ENCODE assay signal across 8 mouse cellular contexts in genomic region chr4:32057102-32057501, GRCm38 (mm10).
DNase-seq lines count a peak whose midpoint lies in the region; ATAC-seq lines count a peak whose summit lies in the region.

No protein-coding gene starts in this region.

- H3K4me3 ChIP-seq in limb, embryonic 11.5 days (ENCODE audit: low read depth, low read length) = no peak overlapping the region
- no peak overlapping the region for H3K4me3 ChIP-seq in limb, embryonic 10.5 days
- H3K4me3 ChIP-seq in kidney, embryonic 16.5 days (ENCODE audit: low read length) = no peak overlapping the region
- H3K4me3 ChIP-seq in heart, embryonic 10.5 days = no peak overlapping the region

- no peak overlapping the region for H3K9ac ChIP-seq in limb, embryonic 11.5 days (ENCODE audit: low read length)
- H3K9ac ChIP-seq in kidney, embryonic 16.5 days (replicated peaks; ENCODE audit: low read length) = no peak overlapping the region

- 58% methylated on average over 5 of the region's 5 CpGs for WGBS in limb, embryonic 11.5 days
- 54% methylated on average over 5 of the region's 5 CpGs for WGBS in limb, embryonic 10.5 days
- WGBS in kidney, embryonic 16.5 days = 52% methylated on average over 5 of the region's 5 CpGs
- WGBS in heart, embryonic 10.5 days = 47% methylated on average over 5 of the region's 5 CpGs

- peak; percentile 43 for DNase-seq in limb, embryonic 11.5 days (ENCODE audit: low spot score)
- no peak for DNase-seq in limb, embryonic 10.5 days (ENCODE audit: low spot score)
- DNase-seq in adipocyte (ENCODE audit: low spot score) = peak; percentile 44
- peak; percentile 83 for DNase-seq in naive thymus-derived CD4-positive, alpha-beta T cell, adult 2 months (ENCODE audit: low read depth)
- no peak for DNase-seq in left cerebral cortex, adult 11 months (ENCODE audit: low spot score)
- no peak for DNase-seq in heart, embryonic 10.5 days (ENCODE audit: low spot score)

- ATAC-seq in limb, embryonic 11.5 days (ENCODE audit: insufficient number of reproducible peaks, low FRiP score, low TSS enrichment, low read depth) = peak; percentile 73; the same call in 1 of the 2 replicates
- ATAC-seq in erythroblast, adult 5-6 weeks (replicated peaks; ENCODE audit: low FRiP score, poor library complexity, severe bottlenecking) = peak; percentile 50; the same call in 1 of the 2 replicates
- ATAC-seq in kidney, embryonic 16.5 days (ENCODE audit: low FRiP score, low TSS enrichment) = peak; percentile 57; the same call in 1 of the 2 replicates

- H3K4me2 ChIP-seq in limb, embryonic 11.5 days (ENCODE audit: low read depth, severe bottlenecking) = no peak overlapping the region
- H3K4me2 ChIP-seq in kidney, embryonic 16.5 days (replicated peaks; ENCODE audit: low read depth, low read length) = 0 out of 2 replicates have a peak overlapping the region, but pooled peaks have one; percentile 12

- H3K27ac ChIP-seq in limb, embryonic 11.5 days (replicated peaks; ENCODE audit: low read depth, low read length) = no peak overlapping the region
- no peak overlapping the region for H3K27ac ChIP-seq in limb, embryonic 10.5 days
- no peak overlapping the region for H3K27ac ChIP-seq in kidney, embryonic 16.5 days (ENCODE audit: low read length)
- no peak overlapping the region for H3K27ac ChIP-seq in heart, embryonic 10.5 days

- no peaks in the 10 kb centered on the region; the same call in 1 of the 2 replicates for H3K4me1 ChIP-seq in limb, embryonic 11.5 days (ENCODE audit: control insufficient read depth, insufficient read depth, low read length)
- peaks cover 31% of the 10 kb centered on the region for H3K4me1 ChIP-seq in limb, embryonic 10.5 days
- 0 out of 2 replicates have a peak, but pooled peaks cover 4% of the 10 kb centered on the region for H3K4me1 ChIP-seq in kidney, embryonic 16.5 days (ENCODE audit: insufficient read depth, low read length)
- H3K4me1 ChIP-seq in heart, embryonic 10.5 days = peaks cover 14% of the 10 kb centered on the region

- H3K36me3 ChIP-seq in limb, embryonic 11.5 days (ENCODE audit: control insufficient read depth, insufficient read depth, low read length) = no peaks in the 10 kb centered on the region
- H3K36me3 ChIP-seq in limb, embryonic 10.5 days = no peaks in the 10 kb centered on the region
- H3K36me3 ChIP-seq in kidney, embryonic 16.5 days (ENCODE audit: insufficient read depth, low read length) = no peaks in the 10 kb centered on the region
- H3K36me3 ChIP-seq in heart, embryonic 10.5 days = no peaks in the 10 kb centered on the region

- no peaks in the 10 kb centered on the region for H3K9me3 ChIP-seq in limb, embryonic 11.5 days (ENCODE audit: control insufficient read depth, low read length)
- H3K9me3 ChIP-seq in limb, embryonic 10.5 days (replicated peaks) = no peaks in the 10 kb centered on the region
- H3K9me3 ChIP-seq in kidney, embryonic 16.5 days (ENCODE audit: low read length) = no peaks in the 10 kb centered on the region
- no peaks in the 10 kb centered on the region for H3K9me3 ChIP-seq in heart, embryonic 10.5 days

- H3K27me3 ChIP-seq in limb, embryonic 11.5 days (ENCODE audit: control insufficient read depth, insufficient read depth, low read length) = no peaks in the 10 kb centered on the region
- no peaks in the 10 kb centered on the region for H3K27me3 ChIP-seq in limb, embryonic 10.5 days (ENCODE audit: low read depth, poor library complexity, severe bottlenecking)
- no peaks in the 10 kb centered on the region for H3K27me3 ChIP-seq in kidney, embryonic 16.5 days (ENCODE audit: insufficient read depth, low read length)
- no peaks in the 10 kb centered on the region for H3K27me3 ChIP-seq in heart, embryonic 10.5 days (ENCODE audit: insufficient read depth, poor library complexity, severe bottlenecking)

Comparison
In these comparisons a context has a peak if more than half of its experiments do, and no peak if none do; other contexts are left out.
1. DNase-seq: peak in limb, embryonic 11.5 days (single experiment), adipocyte (single experiment) and naive thymus-derived CD4-positive, alpha-beta T cell, adult 2 months (single experiment); none in limb, embryonic 10.5 days (single experiment), left cerebral cortex, adult 11 months (single experiment) and heart, embryonic 10.5 days (single experiment).
2. Peak in every context shown above with its lines, with median percentiles within 50 percentile points of each other: ATAC-seq.